In genomic region chr14:78539821-78540220, GRCm38 (mm10) we compare ENCODE assay signal across 34 mouse cellular contexts.
"Had no signal": no experiment of that assay in that cellular context is flagged by ENCODE, and none has a peak within 500 bp of the region (broad histone marks: within the 10 kb centered on the region; RNA-seq: fewer than 3 reads in every experiment).

No protein-coding gene starts in this region.

- H3K9me3 ChIP-seq: heart, embryonic 12.5 days; heart, embryonic 13.5 days; heart, embryonic 15.5 days; hindbrain, embryonic 10.5 days; hindbrain, embryonic 12.5 days; hindbrain, embryonic 13.5 days; hindbrain, embryonic 15.5 days; intestine, embryonic 15.5 days; kidney, embryonic 15.5 days had no signal

- H3K9ac ChIP-seq: heart, embryonic 12.5 days; heart, embryonic 13.5 days; heart, embryonic 15.5 days; hindbrain, embryonic 12.5 days; hindbrain, embryonic 13.5 days; hindbrain, embryonic 14.5 days; hindbrain, embryonic 15.5 days; intestine, embryonic 15.5 days; kidney, embryonic 15.5 days had no signal

- DNase-seq: heart, postnatal 10 days; heart, postnatal 14 days; heart, postnatal 36 days; heart, postnatal 4 days; kidney, adult 11 months; kidney, adult 18-20 months; kidney, adult 2 months; kidney, adult 8-10 months; kidney, adult 9 months; kidney, postnatal 10 days; kidney, postnatal 14 days; kidney, postnatal 25 days; kidney, postnatal 36 days; kidney, postnatal 4 days; layer of hippocampus, adult 9-11 months; layer of hippocampus, postnatal 36 days had no signal

- ATAC-seq: hindbrain, embryonic 16.5 days; hindbrain, postnatal 0 days; inflammation-experienced regulatory T-cells, adult 6 months; intestine, embryonic 15.5 days; intestine, embryonic 16.5 days; intestine, postnatal 0 days had no signal

- H3K27me3 ChIP-seq: heart, embryonic 12.5 days; heart, embryonic 13.5 days; heart, embryonic 15.5 days; hindbrain, embryonic 12.5 days; hindbrain, embryonic 13.5 days; hindbrain, embryonic 15.5 days; intestine, embryonic 15.5 days; kidney, embryonic 15.5 days had no signal

- H3K4me2 ChIP-seq: heart, embryonic 11.5 days; heart, embryonic 12.5 days; heart, embryonic 13.5 days; heart, embryonic 15.5 days; hindbrain, embryonic 12.5 days; hindbrain, embryonic 13.5 days; hindbrain, embryonic 14.5 days; hindbrain, embryonic 15.5 days; intestine, embryonic 15.5 days; kidney, embryonic 15.5 days had no signal

- H3K36me3 ChIP-seq: heart, embryonic 12.5 days; heart, embryonic 13.5 days; heart, embryonic 15.5 days; hindbrain, embryonic 10.5 days; hindbrain, embryonic 12.5 days; hindbrain, embryonic 13.5 days; hindbrain, embryonic 15.5 days; intestine, embryonic 15.5 days; kidney, embryonic 15.5 days had no signal

- H3K27ac ChIP-seq: heart, embryonic 13.5 days; heart, embryonic 15.5 days; hindbrain, embryonic 10.5 days; hindbrain, embryonic 12.5 days; hindbrain, embryonic 13.5 days; hindbrain, embryonic 14.5 days; hindbrain, embryonic 15.5 days; hindbrain, postnatal 0 days; intestine, embryonic 15.5 days; kidney, embryonic 15.5 days; kidney, postnatal 0 days; layer of hippocampus, adult 2 months had no signal

- H3K4me3 ChIP-seq: heart, embryonic 12.5 days; heart, embryonic 13.5 days; heart, embryonic 15.5 days; hindbrain, embryonic 10.5 days; hindbrain, embryonic 12.5 days; hindbrain, embryonic 13.5 days; hindbrain, embryonic 15.5 days; intestine, embryonic 15.5 days; kidney, embryonic 15.5 days; layer of hippocampus, adult 2 months had no signal
